Mouse (Mus musculus) mature B cell (primary cell): ENCODE results near the gene Naa16.

ENCODE experiments used
- in situ Hi-C: fragments of 300-500 bp; cut with MboI; formaldehyde crosslinking; loops from 2 replicates; pipeline ENCODE4 v1.14.3; 2019

Gene Naa16

DNA sequence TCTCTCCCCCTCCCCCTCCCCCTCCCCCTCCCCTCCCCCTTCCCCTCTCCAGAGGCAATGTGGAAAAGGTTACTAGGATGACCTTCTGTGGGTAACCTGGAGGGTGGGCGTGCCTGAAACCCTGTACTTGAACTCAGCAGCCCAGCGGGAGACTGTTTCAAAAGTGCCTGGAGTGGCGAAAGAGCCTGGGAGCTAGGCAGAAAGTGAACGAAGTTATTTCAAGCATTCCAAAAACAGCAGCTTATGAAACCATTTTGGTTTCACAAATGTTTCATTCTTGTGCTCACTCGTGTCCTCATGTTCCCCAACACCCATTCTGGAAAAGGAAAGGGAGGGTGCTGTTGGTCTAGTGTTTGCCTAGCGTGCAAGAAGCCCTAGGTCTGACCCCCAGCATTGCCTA is 90.8 kb downstream of the Naa16 start:
- in situ Hi-C loops, result loop anchor here (25.0 kb wide), 1 partner anchor 162 kb away; no protein-coding TSS in a partner anchor

- in situ Hi-C loops, result no loop called here
Measured at GRCm38 (mm10) chr14:79299230-79299629, 91.3 kb downstream of the Naa16 start.

DNA sequence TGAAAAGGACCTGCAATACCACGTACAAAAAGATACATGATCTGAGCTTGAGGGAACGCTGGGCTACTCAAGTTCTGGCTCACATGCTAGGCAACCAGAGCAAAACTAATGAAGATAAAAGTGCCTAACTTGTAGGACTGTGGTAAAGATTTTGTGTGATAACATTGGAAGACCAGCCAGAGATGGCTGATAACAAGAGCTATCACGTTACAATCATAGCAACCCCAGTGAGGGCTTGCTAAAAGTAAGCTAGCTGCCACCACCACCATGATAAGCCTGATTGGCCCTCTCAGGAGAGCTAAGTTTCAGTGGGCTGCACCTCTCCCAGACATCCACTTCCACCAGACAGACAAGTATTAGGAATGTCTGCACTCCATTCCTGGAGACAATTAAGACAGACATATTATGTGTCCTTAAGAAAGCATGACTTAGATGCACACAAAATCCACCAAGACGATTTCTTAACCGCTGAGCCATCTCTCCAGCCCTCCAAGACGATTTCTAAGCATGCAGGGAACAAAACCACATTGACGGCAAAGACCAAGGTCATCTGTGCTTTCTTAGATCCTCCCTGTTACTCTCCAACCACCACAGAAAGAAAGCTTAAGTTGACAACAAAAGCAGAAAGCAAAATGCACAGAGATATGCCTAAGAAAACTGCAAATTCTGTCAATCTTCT is 92.1 kb downstream of the Naa16 start:
- in situ Hi-C loops, result no loop called here

DNA sequence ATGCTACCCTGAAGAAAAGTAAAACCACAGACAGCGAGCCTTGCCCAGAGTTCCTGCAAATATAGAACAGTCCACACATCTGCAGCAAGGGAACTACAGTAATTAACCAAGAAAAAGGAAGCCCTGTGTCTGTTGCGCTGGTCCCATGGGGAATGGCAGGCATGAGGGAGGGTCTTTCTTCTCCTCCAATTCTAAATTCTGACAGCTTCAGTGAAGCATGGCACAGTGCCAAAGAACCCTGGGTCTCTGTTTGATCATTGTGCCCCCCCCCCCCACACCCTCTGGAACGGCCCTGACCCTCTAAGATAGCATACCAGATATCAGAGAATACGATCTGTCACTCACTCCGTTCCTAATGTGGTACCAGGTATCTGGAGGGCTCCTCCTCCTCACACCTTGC is 93.7 kb downstream of the Naa16 start:
- in situ Hi-C loops, result no loop called here

GRCm38 (mm10) chr14:79296201-79296600 is 94.4 kb downstream of the Naa16 start:
- in situ Hi-C loops, result no loop called here

DNA sequence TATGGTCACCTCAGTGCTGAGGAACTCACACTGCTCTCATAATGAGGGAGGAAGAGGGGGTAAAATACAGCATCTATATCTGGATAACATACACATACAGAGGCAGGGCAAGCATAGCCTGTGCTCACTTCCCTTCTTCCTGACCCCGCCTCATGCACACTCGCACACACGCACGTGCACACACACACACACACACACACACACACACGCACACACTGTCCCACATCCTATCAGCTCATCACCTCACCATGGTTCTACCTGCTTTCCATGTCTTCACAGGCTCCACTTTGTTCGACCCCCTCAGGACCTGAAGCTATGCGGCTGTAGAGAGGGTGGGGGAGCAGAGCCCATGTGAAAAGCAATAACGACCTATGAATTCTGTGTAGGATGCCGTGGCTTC is 95.0 kb downstream of the Naa16 start:
- in situ Hi-C loops, result no loop called here

DNA sequence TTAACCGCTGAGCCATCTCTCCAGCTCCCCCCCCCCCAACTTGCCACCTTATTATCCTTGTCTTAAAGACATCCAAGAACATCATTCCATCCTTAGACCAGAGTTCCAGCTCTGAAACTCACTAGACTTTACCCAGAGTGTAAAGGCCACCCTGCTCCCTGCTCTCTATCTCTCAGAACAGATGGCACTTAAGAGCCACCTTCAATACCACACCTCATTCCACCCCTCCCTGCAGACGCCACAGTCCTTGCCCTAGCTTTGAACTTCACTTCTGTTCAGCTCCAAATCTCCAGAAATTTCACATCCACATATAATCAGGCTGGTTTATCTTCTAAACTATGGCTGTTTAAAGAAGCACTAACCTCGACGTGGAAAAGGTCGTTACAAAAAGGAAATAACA is 95.6 kb downstream of the Naa16 start:
- in situ Hi-C loops, result no loop called here

GRCm38 (mm10) chr14:79294051-79294814 is 96.3 kb downstream of the Naa16 start:
- in situ Hi-C loops, result no loop called here

DNA sequence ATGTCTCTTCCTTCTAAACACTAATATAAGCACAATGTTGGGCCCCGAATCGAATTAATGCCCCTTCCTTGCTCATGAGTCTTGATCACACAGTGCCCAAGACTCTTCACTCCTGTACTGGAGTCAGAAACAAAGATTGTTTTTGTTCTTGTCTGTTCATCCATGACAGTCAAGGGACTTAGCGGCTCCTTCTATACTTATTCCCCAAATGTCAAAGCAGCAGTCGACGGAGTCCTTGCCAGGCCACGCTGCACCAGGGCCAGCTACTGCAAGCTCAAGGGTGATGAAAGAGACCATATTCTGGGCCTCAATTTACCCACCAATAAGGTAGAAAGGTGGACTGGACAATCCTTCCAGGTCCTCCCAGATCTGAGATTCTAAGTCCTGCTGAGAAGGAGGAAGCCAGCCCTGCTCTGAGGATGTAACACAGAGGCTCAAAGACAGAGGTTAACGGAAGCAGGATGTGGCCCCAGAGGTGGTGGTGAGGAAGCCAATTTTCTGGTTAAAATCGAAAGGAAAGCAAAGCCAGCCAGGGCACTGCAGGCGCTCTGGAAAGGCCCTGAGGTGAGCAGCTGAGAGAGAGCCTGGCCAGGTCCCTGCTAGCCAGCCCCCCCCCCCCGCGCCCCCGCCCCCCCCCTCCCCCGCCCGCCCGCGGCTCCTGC is 97.3 kb downstream of the Naa16 start:
- in situ Hi-C loops, result no loop called here

DNA sequence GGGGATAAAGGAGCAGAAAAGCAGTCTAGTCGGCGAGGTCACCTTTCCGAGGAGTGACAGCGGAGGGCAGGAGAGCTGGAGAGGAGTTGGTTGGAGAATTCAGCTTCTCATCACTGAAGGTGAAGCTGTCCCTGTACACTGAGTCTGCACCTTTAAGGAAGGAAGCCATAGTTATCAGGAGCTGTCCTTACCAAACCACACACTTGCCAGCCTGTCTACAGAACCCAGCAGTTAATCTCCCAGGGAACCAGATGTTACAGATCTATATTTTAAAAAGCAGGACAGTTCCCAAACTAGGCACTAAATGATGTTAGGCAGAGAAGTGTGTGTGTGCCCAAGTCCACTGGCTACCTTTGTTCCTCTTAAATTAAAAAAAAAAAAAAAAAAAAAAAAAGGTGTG is 98.9 kb downstream of the Naa16 start:
- in situ Hi-C loops, result no loop called here

- in situ Hi-C loops, result no loop called here
Measured at GRCm38 (mm10) chr14:79290683-79291425, 99.7 kb downstream of the Naa16 start.

GRCm38 (mm10) chr14:79289909-79290308 is 100.7 kb downstream of the Naa16 start:
- in situ Hi-C loops, result no loop called here

DNA sequence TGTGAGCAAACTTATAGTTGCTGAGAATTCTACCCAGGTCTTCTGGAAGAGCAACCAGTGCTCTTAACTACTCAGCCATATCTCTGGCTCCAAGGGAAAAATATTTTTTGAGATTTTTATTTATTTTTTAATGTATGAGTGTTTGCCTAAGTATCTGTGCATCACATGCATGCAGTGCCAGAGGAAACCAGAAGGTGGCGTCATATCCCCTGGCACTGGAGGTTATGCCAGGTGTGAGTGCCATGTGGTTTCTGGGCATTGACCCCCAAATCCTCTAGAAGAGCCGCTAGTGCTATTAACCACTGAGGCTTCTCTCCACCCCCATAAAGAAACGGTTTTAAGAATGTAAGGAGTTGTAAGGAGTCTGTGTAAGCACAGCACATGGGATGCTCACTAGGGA is 102.3 kb downstream of the Naa16 start:
- in situ Hi-C loops, result no loop called here

- in situ Hi-C loops, result no loop called here
Measured at GRCm38 (mm10) chr14:79287251-79287863, 103.2 kb downstream of the Naa16 start.

DNA sequence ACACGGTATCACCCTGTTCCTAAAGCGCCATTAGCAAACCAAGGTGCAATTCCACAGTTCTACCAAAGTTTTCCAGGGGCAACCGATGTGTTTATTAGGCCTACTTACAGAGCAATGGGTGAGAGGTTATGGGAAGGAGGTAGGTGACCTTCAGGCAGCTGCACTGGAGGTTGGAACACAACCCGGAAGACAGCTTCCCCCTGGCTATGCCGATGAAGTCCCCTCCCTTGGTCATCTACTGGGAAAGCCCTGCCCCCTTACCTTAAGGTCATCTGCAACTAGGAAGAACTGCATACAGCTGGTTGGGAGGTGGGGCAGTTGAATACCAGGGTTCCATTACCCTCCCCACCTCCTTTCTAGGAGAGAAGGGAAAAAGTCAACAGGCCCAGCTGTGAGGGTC is 105.0 kb downstream of the Naa16 start:
- in situ Hi-C loops, result no loop called here

DNA sequence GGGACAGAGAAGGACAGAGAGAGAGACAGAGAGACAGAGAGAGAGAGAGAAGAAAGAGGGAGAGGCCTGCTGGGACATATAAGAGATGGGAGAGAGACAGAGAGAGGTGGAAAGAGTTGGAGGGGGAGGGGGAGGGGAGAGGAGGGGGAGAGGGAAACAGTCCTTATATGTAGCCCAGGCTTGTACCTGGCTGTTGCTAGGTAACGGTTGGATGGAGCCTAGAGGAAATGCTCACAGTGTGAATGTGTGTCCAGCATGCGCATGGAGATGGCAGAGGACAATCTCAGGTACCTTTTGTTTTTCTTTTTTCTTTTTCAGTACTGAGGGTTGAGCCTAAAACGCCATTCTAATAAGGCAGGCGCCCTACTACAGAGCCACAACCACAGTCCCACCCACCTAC is 106.0 kb downstream of the Naa16 start:
- in situ Hi-C loops, result no loop called here

DNA sequence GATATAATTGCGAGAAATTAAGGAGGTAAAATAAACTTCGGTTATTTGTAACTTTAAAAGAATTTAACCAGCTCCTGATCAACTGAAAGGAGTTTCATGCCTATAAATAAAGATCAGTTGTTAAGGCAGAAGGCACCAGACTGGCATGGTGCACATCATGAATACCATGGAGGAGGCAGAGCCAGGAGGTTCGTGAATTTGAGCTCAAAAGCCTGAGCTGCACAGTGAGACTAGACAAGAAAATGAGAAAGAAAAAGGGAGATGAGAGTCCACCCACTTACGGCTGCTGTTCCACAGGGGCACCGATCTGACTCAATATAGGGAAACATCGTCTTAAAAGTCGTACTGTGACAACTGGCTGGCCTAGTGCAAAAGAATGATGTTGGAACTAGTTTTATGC is 106.6 kb downstream of the Naa16 start:
- in situ Hi-C loops, result no loop called here

- in situ Hi-C loops, result no loop called here
Measured at GRCm38 (mm10) chr14:79281894-79282553, 108.6 kb downstream of the Naa16 start.

GRCm38 (mm10) chr14:79280456-79280855 is 110.1 kb downstream of the Naa16 start:
- in situ Hi-C loops, result no loop called here

DNA sequence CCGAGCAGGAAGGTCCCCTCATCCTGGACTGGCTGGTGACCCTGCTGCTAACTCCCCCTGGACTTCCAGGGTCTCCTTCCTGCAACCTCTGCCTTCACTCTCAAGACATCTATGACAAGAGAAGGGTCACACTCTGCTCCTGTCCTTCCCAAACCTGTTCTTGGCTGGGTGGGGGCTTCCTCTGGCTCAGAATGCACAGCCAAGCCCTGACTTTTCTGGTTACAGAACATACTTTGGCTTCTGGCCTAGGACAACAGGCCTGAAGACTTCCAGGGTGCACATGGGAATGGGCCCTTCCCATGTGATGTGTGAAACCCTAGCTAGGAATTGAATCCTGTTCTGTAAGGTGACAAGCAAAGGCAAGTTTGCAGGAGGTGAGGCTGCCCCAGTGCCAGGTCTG is 111.1 kb downstream of the Naa16 start:
- in situ Hi-C loops, result no loop called here

- in situ Hi-C loops, result no loop called here
Measured at GRCm38 (mm10) chr14:79278927-79279326, 111.7 kb downstream of the Naa16 start.
